Mouse (Mus musculus) embryonic fibroblast, embryonic 13.5 days (primary cell): ENCODE data around the gene Caskin2.

ENCODE experiments used
- CTCF ChIP-seq: IDR thresholded peaks from 2 replicates; pipeline ENCODE4 v1.5.1; 2011; ENCODE audit warnings: mild to moderate bottlenecking, control low read depth, low read length, moderate library complexity, borderline replicate concordance; ENCODE audit not compliant: insufficient read depth
- POLR2A ChIP-seq: IDR thresholded peaks from 2 replicates; pipeline ENCODE4 v1.6.1; 2011; ENCODE audit warnings: low read depth, mild to moderate bottlenecking, control low read depth, low read length, moderate library complexity

DNA sequence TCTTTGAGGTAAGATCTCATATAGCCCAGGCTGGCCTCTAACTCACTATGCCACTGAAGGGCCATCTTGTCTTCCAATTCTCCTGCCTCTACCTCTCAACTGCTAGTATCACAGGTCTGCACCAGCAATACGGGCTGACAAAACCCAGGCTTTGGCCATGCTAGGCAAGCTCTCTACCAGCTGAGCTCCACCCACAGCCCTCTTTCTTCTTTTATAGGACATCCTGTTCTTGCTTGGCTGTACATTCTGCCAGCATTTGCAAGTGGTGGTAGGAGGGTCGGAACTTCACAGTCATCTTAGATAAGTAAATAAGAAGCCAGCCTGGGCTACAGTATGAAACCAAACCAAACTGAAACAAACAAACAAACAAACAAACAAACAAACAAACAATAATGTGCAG, 61.7 kb downstream of the Caskin2 start:
- no peak for TF ChIP-seq POLR2A
- no peak for TF ChIP-seq CTCF
